Mouse (Mus musculus): Measurements from ENCODE around the gene Olfr851. TPM values are rescaled to one million over a fixed set of nuclear protein-coding genes. Genes with fewer than 3 reads are reported as not detected.

Gene Olfr851
- not detected in 2 replicates for total RNA-seq (2012; rRNA removed)
- total RNA-seq (2014; rRNA removed), result not detected in 2 replicates
- not detected in 2 replicates for polyA plus RNA-seq (2012; ENCODE audit: insufficient read length, low read depth)

GRCm38 (mm10) chr9:19492995-19493394 is at the start of gene Olfr851:
Gene Olfr851, plus strand, starts transcription at chr9:19493295.
- Histone ChIP-seq H3K9ac (ENCODE audit: insufficient read depth, low read depth) (no peak within 1 kb of the TSS), H3K27ac (ENCODE audit: insufficient read depth, low read depth) (no peak within 1 kb of the TSS), H3K9me3 (replicated peaks; ENCODE audit: low read length) (no peaks in the 10 kb centered on the region), H3K36me3 (replicated peaks in 1 of 2; ENCODE audit: control insufficient read depth in 1 of 2, insufficient read depth in 1 of 2, low read length in 1 of 2) (no peaks in the 10 kb centered on the region), H3K79me2 (replicated peaks; ENCODE audit: control insufficient read depth, extremely low read depth, insufficient read depth, poor library complexity, severe bottlenecking) (no peaks in the 10 kb centered on the region), H3K27me3 (replicated peaks) (no peaks in the 10 kb centered on the region), H3K4me1 (ENCODE audit: control insufficient read depth in 1 of 2, insufficient read depth in 2 of 2) (no peaks in the 10 kb centered on the region), H3K4me3 (replicated peaks in 1 of 3; ENCODE audit: low read depth in 2 of 3, low read length in 2 of 3, poor library complexity in 1 of 3) (no peak within 1 kb of the TSS), H3K4me2 (ENCODE audit: insufficient read depth, low read depth, poor library complexity, severe bottlenecking) (no peak within 1 kb of the TSS)
- in situ Hi-C loops (cut with MboI; ENCODE audit: low pct_ligation_motif_present, low pct_unique_long_range_greater_than_20kb, low sequenced_read_pairs) (no loop called here), dilution Hi-C loops (cut with MboI; ENCODE audit: extremely low pct_ligation_motif_present, extremely low pct_unique_long_range_greater_than_20kb, low sequenced_read_pairs) (no loop called here)
- TF ChIP-seq CHD1 (IDR thresholded peaks at IDR 0.05; ENCODE audit: low read depth, low read length) (no peak), ZKSCAN1 (IDR thresholded peaks at IDR 0.05; ENCODE audit: borderline replicate concordance, low read depth, low read length) (no peak), IRF4 (IDR thresholded peaks at IDR 0.05; ENCODE audit: low read depth, low read length) (no peak), GABPA (IDR thresholded peaks at IDR 0.05; ENCODE audit: insufficient replicate concordance, low read depth, low read length) (no peak), CTCF (conservative IDR thresholded peaks at IDR 0.05 in 1 of 2, IDR thresholded peaks at IDR 0.05 in 1 of 2; ENCODE audit: low read depth in 2 of 2, low read length in 2 of 2) (no peak), JUND (conservative IDR thresholded peaks at IDR 0.05; ENCODE audit: low read depth, low read length) (no peak), TCF12 (IDR thresholded peaks at IDR 0.05; ENCODE audit: low read depth, low read length) (no peak), RAD21 (IDR thresholded peaks at IDR 0.05; ENCODE audit: low read depth, low read length) (no peak), EP300 (IDR thresholded peaks at IDR 0.05; ENCODE audit: low read length) (no peak), ZMIZ1 (IDR thresholded peaks at IDR 0.05; ENCODE audit: low read depth, low read length) (no peak), NELFE (IDR thresholded peaks at IDR 0.05; ENCODE audit: low read depth, low read length) (no peak), POLR2AphosphoS2 (IDR thresholded peaks at IDR 0.05; ENCODE audit: low read depth, low read length) (no peak), HCFC1 (IDR thresholded peaks at IDR 0.05; ENCODE audit: low read depth, low read length) (no peak), TBP (conservative IDR thresholded peaks at IDR 0.05; ENCODE audit: low read depth, low read length) (no peak), MYC (IDR thresholded peaks at IDR 0.05; ENCODE audit: low read depth, low read length) (no peak), BHLHE40 (IDR thresholded peaks at IDR 0.05; ENCODE audit: low read depth, low read length) (no peak), USF1 (IDR thresholded peaks at IDR 0.05; ENCODE audit: low read depth, low read length) (no peak)
- DNase-seq (ENCODE audit: extremely low read depth), result no peak

GRCm38 (mm10) chr9:19478148-19478547 is 14.9 kb upstream of the Olfr851 start, which contains the start of gene Olfr850:
Gene Olfr850, minus strand, starts transcription at chr9:19478248.
- H3K27me3 ChIP-seq (replicated peaks), result no peaks in the 10 kb centered on the region
- no peaks in the 10 kb centered on the region for H3K36me3 ChIP-seq (replicated peaks in 1 of 2; ENCODE audit: control insufficient read depth in 1 of 2, insufficient read depth in 1 of 2, low read length in 1 of 2)
- no peaks in the 10 kb centered on the region for H3K9me3 ChIP-seq (replicated peaks; ENCODE audit: low read length)
- in situ Hi-C loops (cut with MboI; ENCODE audit: low pct_ligation_motif_present, low pct_unique_long_range_greater_than_20kb, low sequenced_read_pairs) (no loop called here), dilution Hi-C loops (cut with MboI; ENCODE audit: extremely low pct_ligation_motif_present, extremely low pct_unique_long_range_greater_than_20kb, low sequenced_read_pairs) (no loop called here)
- H3K4me1 ChIP-seq (ENCODE audit: control insufficient read depth in 1 of 2, insufficient read depth in 2 of 2), result no peaks in the 10 kb centered on the region
- H3K4me3 ChIP-seq (replicated peaks in 1 of 3; ENCODE audit: low read depth in 2 of 3, low read length in 2 of 3, poor library complexity in 1 of 3), result no peak within 1 kb of the TSS
- no peak for TF ChIP-seq KAT2A (IDR thresholded peaks at IDR 0.05; ENCODE audit: insufficient replicate concordance, low read length)
- TF ChIP-seq GABPA (IDR thresholded peaks at IDR 0.05; ENCODE audit: insufficient replicate concordance, low read depth, low read length), result no peak
- no peak for TF ChIP-seq SIN3A (IDR thresholded peaks at IDR 0.05; ENCODE audit: low read length)
- no peak for TF ChIP-seq MEF2A (IDR thresholded peaks at IDR 0.05; ENCODE audit: borderline replicate concordance, low read depth, low read length)
- no peak for TF ChIP-seq NELFE (IDR thresholded peaks at IDR 0.05; ENCODE audit: low read depth, low read length)
- TF ChIP-seq BHLHE40 (IDR thresholded peaks at IDR 0.05; ENCODE audit: low read depth, low read length), result no peak
- TF ChIP-seq TCF12 (IDR thresholded peaks at IDR 0.05; ENCODE audit: low read depth, low read length), result no peak
- TF ChIP-seq CTCF (conservative IDR thresholded peaks at IDR 0.05 in 1 of 2, IDR thresholded peaks at IDR 0.05 in 1 of 2; ENCODE audit: low read depth in 2 of 2, low read length in 2 of 2), result no peak
- no peak for TF ChIP-seq E2F4 (IDR thresholded peaks at IDR 0.05; ENCODE audit: insufficient replicate concordance, low read depth, low read length)
- TF ChIP-seq EP300 (IDR thresholded peaks at IDR 0.05; ENCODE audit: low read length), result no peak
- TF ChIP-seq USF2 (conservative IDR thresholded peaks at IDR 0.05; ENCODE audit: low read depth, low read length), result no peak
- TF ChIP-seq POLR2AphosphoS2 (IDR thresholded peaks at IDR 0.05; ENCODE audit: low read depth, low read length), result no peak
- no peak for TF ChIP-seq IRF4 (IDR thresholded peaks at IDR 0.05; ENCODE audit: low read depth, low read length)
- no peak for TF ChIP-seq MAZ (IDR thresholded peaks at IDR 0.05; ENCODE audit: low read depth, low read length)
- TF ChIP-seq SMC3 (IDR thresholded peaks at IDR 0.05; ENCODE audit: low read depth, low read length), result no peak
- TF ChIP-seq CHD2 (IDR thresholded peaks at IDR 0.05; ENCODE audit: low read length), result no peak
- TF ChIP-seq MAX (IDR thresholded peaks at IDR 0.05; ENCODE audit: low read length), result no peak
- DNase-seq (ENCODE audit: extremely low read depth), result no peak
- H3K79me2 ChIP-seq (replicated peaks; ENCODE audit: control insufficient read depth, extremely low read depth, insufficient read depth, poor library complexity, severe bottlenecking), result no peaks in the 10 kb centered on the region
- no peak within 1 kb of the TSS for H3K9ac ChIP-seq (ENCODE audit: insufficient read depth, low read depth)
- H3K27ac ChIP-seq (ENCODE audit: insufficient read depth, low read depth), result no peak within 1 kb of the TSS
- no peak within 1 kb of the TSS for H3K4me2 ChIP-seq (ENCODE audit: insufficient read depth, low read depth, poor library complexity, severe bottlenecking)
